ENCODE assay signal across 7 mouse cellular contexts in genomic region chr8:11557768-11558629, GRCm38 (mm10). TPM values are rescaled to one million over a fixed set of nuclear protein-coding genes. Genes with fewer than 3 reads are reported as not detected.
DNase-seq lines count a peak whose midpoint lies in the region; ATAC-seq lines count a peak whose summit lies in the region.

No protein-coding gene starts in this region.

- peak overlapping the region; percentile 92 for H3K4me3 ChIP-seq in intestine, embryonic 15.5 days (replicated peaks)
- peak overlapping the region; percentile 96 for H3K4me3 ChIP-seq in midbrain, embryonic 10.5 days

- H3K4me2 ChIP-seq in intestine, embryonic 15.5 days (replicated peaks): peak overlapping the region; percentile 82

- H3K36me3 ChIP-seq in intestine, embryonic 15.5 days: peaks cover 12% of the 10 kb centered on the region
- peaks cover 26% of the 10 kb centered on the region for H3K36me3 ChIP-seq in midbrain, embryonic 10.5 days

- peak; percentile 98 for DNase-seq in adrenal gland, adult 2 months
- DNase-seq in embryo, embryonic 11.5 days (ENCODE audit: low read depth, low spot score): peak; percentile 97
- peak; percentile 94 to 96 for DNase-seq in gastrocnemius, postnatal 36 days
- peak; percentile 94 to 98 for DNase-seq in left cerebral cortex, postnatal 25 days (ENCODE audit: low spot score in 2 of 2)
- DNase-seq in midbrain, embryonic 10.5 days (ENCODE audit: low spot score): peak; percentile 99
- peak; percentile 91 for DNase-seq in right cerebral cortex, postnatal 4 days

- peaks cover 17% of the 10 kb centered on the region for H3K4me1 ChIP-seq in intestine, embryonic 15.5 days (replicated peaks)
- H3K4me1 ChIP-seq in midbrain, embryonic 10.5 days: peaks cover 31% of the 10 kb centered on the region

- ATAC-seq in intestine, embryonic 15.5 days: peak; percentile 83

- under 1% methylated on average over 67 of the region's 67 CpGs for WGBS in intestine, embryonic 15.5 days
- under 1% methylated on average over 67 of the region's 67 CpGs for WGBS in midbrain, embryonic 10.5 days

- peak overlapping the region; percentile 99 for H3K27ac ChIP-seq in intestine, embryonic 15.5 days
- H3K27ac ChIP-seq in midbrain, embryonic 10.5 days (replicated peaks): peak overlapping the region; percentile 99

- intact Hi-C loops in gastrocnemius, postnatal 36 days (cut with DNase I): no loop called here
- intact Hi-C loops in left cerebral cortex, postnatal 25 days (cut with DNase I): loop anchor here (2.0 to 5.0 kb wide), 2 partner anchors 77 to 144 kb away; partner anchors contain the start of genes 1700016D06Rik and Ankrd10

- no peaks in the 10 kb centered on the region for H3K27me3 ChIP-seq in intestine, embryonic 15.5 days (replicated peaks)
- H3K27me3 ChIP-seq in midbrain, embryonic 10.5 days (ENCODE audit: low read depth, poor library complexity, severe bottlenecking): no peaks in the 10 kb centered on the region

- no peaks in the 10 kb centered on the region for H3K9me3 ChIP-seq in intestine, embryonic 15.5 days
- no peaks in the 10 kb centered on the region for H3K9me3 ChIP-seq in midbrain, embryonic 10.5 days (replicated peaks)

- H3K9ac ChIP-seq in intestine, embryonic 15.5 days: peak overlapping the region; percentile 94

RNA-seq across cellular contexts. Expression of gene Ing1, which starts 2.6 kb away (rescaled TPM):
- total RNA-seq in adrenal gland, adult 2 months (2021): 10 to 100 TPM; 36.2 to 40.3 TPM
- polyA plus RNA-seq in adrenal gland, adult 2 months (2012; rRNA removed): 8.8 and 9.8 TPM in 2 replicates
- total RNA-seq in gastrocnemius, postnatal 36 days (2021): 10 to 100 TPM; 12.0 to 15.0 TPM
- polyA plus RNA-seq in intestine, embryonic 15.5 days (2015; fragmentation: Nextera tagmentation; extraction: Ambion mirVana): 34.2 and 35.0 TPM in 2 replicates
- 10 to 100 TPM; 44.9 to 45.3 TPM for total RNA-seq in left cerebral cortex, postnatal 25 days (2021)
- 31.2 and 34.0 TPM in 2 replicates for polyA plus RNA-seq in midbrain, embryonic 10.5 days (2016; fragmentation: Nextera tagmentation; extraction: Ambion mirVana)

RNA-seq across cellular contexts. Expression of gene Cars2, which starts 7.4 kb away (rescaled TPM):
- 10 to 100 TPM; 48.0 to 58.2 TPM for total RNA-seq in adrenal gland, adult 2 months (2021)
- polyA plus RNA-seq in adrenal gland, adult 2 months (2012; rRNA removed): 82.1 and 91.7 TPM in 2 replicates
- total RNA-seq in gastrocnemius, postnatal 36 days (2021): 10 to 100 TPM; 13.8 to 14.2 TPM
- 26.2 and 33.1 TPM in 2 replicates for polyA plus RNA-seq in intestine, embryonic 15.5 days (2015; fragmentation: Nextera tagmentation; extraction: Ambion mirVana)
- 10 to 100 TPM; 19.2 to 19.6 TPM for total RNA-seq in left cerebral cortex, postnatal 25 days (2021)
- polyA plus RNA-seq in midbrain, embryonic 10.5 days (2016; fragmentation: Nextera tagmentation; extraction: Ambion mirVana): 18.7 and 19.9 TPM in 2 replicates

Comparison
In these comparisons a context has a peak if more than half of its experiments do, and no peak if none do; other contexts are left out.
1. Peak in every context shown above with its lines: DNase-seq, ATAC-seq, H3K4me3 ChIP-seq and H3K27ac ChIP-seq.